8 mouse cellular contexts compared by ENCODE assay signal in genomic region chr10:44527651-44528050, GRCm38 (mm10). TPM values are rescaled to one million over a fixed set of nuclear protein-coding genes. Genes with fewer than 3 reads are reported as not detected.
DNase-seq lines count a peak whose midpoint lies in the region; ATAC-seq and TF ChIP-seq lines count a peak whose summit lies in the region.

No protein-coding gene starts in this region.

- H3K36me3 ChIP-seq in kidney, embryonic 16.5 days (ENCODE audit: insufficient read depth, low read length): no peaks in the 10 kb centered on the region
- H3K36me3 ChIP-seq in forebrain, embryonic 12.5 days (replicated peaks): no peaks in the 10 kb centered on the region
- H3K36me3 ChIP-seq in limb, embryonic 10.5 days: no peaks in the 10 kb centered on the region
- H3K36me3 ChIP-seq in midbrain, postnatal 0 days (ENCODE audit: insufficient read depth, low read length): no peaks in the 10 kb centered on the region

- TF ChIP-seq CTCF in midbrain, postnatal 0 days (IDR thresholded peaks at IDR 0.05): no peak
- TF ChIP-seq CTCF in layer of hippocampus, adult 2 months (conservative IDR thresholded peaks at IDR 0.05): no peak

- no peak for DNase-seq in kidney, adult 11 months
- DNase-seq in limb, embryonic 10.5 days (ENCODE audit: low spot score): peak; percentile 55
- DNase-seq in midbrain, postnatal 0 days (ENCODE audit: low spot score): no peak
- no peak for DNase-seq in layer of hippocampus, adult 2 months (ENCODE audit: low spot score in 2 of 2)
- no peak for DNase-seq in cerebellum, adult 9-10 months
- DNase-seq in frontal cortex, postnatal 14 days (ENCODE audit: low spot score in 2 of 2): no peak

- whole genome bisulfite sequencing in kidney, embryonic 16.5 days: 2% methylated on average over 16 of the region's 16 CpGs
- WGBS in forebrain, embryonic 12.5 days: 1% methylated on average over 16 of the region's 16 CpGs
- under 1% methylated on average over 16 of the region's 16 CpGs for WGBS in limb, embryonic 10.5 days
- WGBS in midbrain, postnatal 0 days: 1% methylated on average over 16 of the region's 16 CpGs

- peak overlapping the region; percentile 50 for H3K4me2 ChIP-seq in kidney, embryonic 16.5 days (replicated peaks; ENCODE audit: low read depth, low read length)
- peak overlapping the region; percentile 48 for H3K4me2 ChIP-seq in forebrain, embryonic 12.5 days
- H3K4me2 ChIP-seq in midbrain, postnatal 0 days (ENCODE audit: low read depth, low read length, poor library complexity, severe bottlenecking): peak overlapping the region; percentile 34

- H3K9ac ChIP-seq in kidney, embryonic 16.5 days (replicated peaks; ENCODE audit: low read length): no peak overlapping the region
- no peak overlapping the region for H3K9ac ChIP-seq in forebrain, embryonic 12.5 days
- no peak overlapping the region for H3K9ac ChIP-seq in midbrain, postnatal 0 days (replicated peaks; ENCODE audit: low read length, poor library complexity, severe bottlenecking)

- ATAC-seq in kidney, embryonic 16.5 days (ENCODE audit: low FRiP score, low TSS enrichment): 0 out of 2 replicates have a peak, but pooled peaks have one; percentile 1
- ATAC-seq in forebrain, embryonic 12.5 days (ENCODE audit: low FRiP score): no peak
- no peak for ATAC-seq in midbrain, postnatal 0 days (ENCODE audit: low FRiP score)

- no peak overlapping the region for H3K27ac ChIP-seq in kidney, embryonic 16.5 days (ENCODE audit: low read length)
- H3K27ac ChIP-seq in forebrain, embryonic 12.5 days: no peak overlapping the region
- peak overlapping the region; percentile 64 for H3K27ac ChIP-seq in limb, embryonic 10.5 days
- H3K27ac ChIP-seq in midbrain, postnatal 0 days (ENCODE audit: low read depth, low read length): no peak overlapping the region
- no peak overlapping the region for H3K27ac ChIP-seq in layer of hippocampus, adult 2 months

- H3K4me3 ChIP-seq in kidney, embryonic 16.5 days (ENCODE audit: low read length): peak overlapping the region; percentile 31
- H3K4me3 ChIP-seq in forebrain, embryonic 12.5 days (replicated peaks): peak overlapping the region; percentile 27
- H3K4me3 ChIP-seq in limb, embryonic 10.5 days: peak overlapping the region; percentile 48
- H3K4me3 ChIP-seq in midbrain, postnatal 0 days (ENCODE audit: low read depth, low read length): peak overlapping the region; percentile 20; the same call in 1 of the 2 replicates
- no peak overlapping the region; the same call in 1 of the 2 replicates for H3K4me3 ChIP-seq in layer of hippocampus, adult 2 months

- peaks cover 13% of the 10 kb centered on the region for H3K4me1 ChIP-seq in kidney, embryonic 16.5 days (ENCODE audit: insufficient read depth, low read length)
- peaks cover 12% of the 10 kb centered on the region for H3K4me1 ChIP-seq in forebrain, embryonic 12.5 days
- peaks cover 36% of the 10 kb centered on the region for H3K4me1 ChIP-seq in limb, embryonic 10.5 days
- no peaks in the 10 kb centered on the region for H3K4me1 ChIP-seq in midbrain, postnatal 0 days (ENCODE audit: insufficient read depth, low read length)

- no peaks in the 10 kb centered on the region for H3K9me3 ChIP-seq in kidney, embryonic 16.5 days (ENCODE audit: low read length)
- no peaks in the 10 kb centered on the region for H3K9me3 ChIP-seq in forebrain, embryonic 12.5 days
- no peaks in the 10 kb centered on the region for H3K9me3 ChIP-seq in limb, embryonic 10.5 days (replicated peaks)
- no peaks in the 10 kb centered on the region for H3K9me3 ChIP-seq in midbrain, postnatal 0 days (ENCODE audit: low read length)

- peaks cover 61% of the 10 kb centered on the region for H3K27me3 ChIP-seq in kidney, embryonic 16.5 days (ENCODE audit: insufficient read depth, low read length)
- peaks cover 58% of the 10 kb centered on the region for H3K27me3 ChIP-seq in forebrain, embryonic 12.5 days
- H3K27me3 ChIP-seq in limb, embryonic 10.5 days (ENCODE audit: low read depth, poor library complexity, severe bottlenecking): peaks cover 45% of the 10 kb centered on the region
- H3K27me3 ChIP-seq in midbrain, postnatal 0 days (ENCODE audit: insufficient read depth, low read length): peaks cover 38% of the 10 kb centered on the region

RNA-seq across cellular contexts. Expression of gene Prdm1, which starts 0.7 kb away (rescaled TPM):
- polyA plus RNA-seq in kidney, embryonic 16.5 days (2015; fragmentation: Nextera tagmentation; extraction: Ambion mirVana): 2.8 and 2.9 TPM in 2 replicates
- 0.86 and 1.1 TPM in 2 replicates for polyA plus RNA-seq in forebrain, embryonic 12.5 days (2016; fragmentation: Nextera tagmentation; extraction: Ambion mirVana)
- 3.6 and 5.5 TPM in 2 replicates for polyA plus RNA-seq in limb, embryonic 10.5 days (2016; fragmentation: Nextera tagmentation; extraction: Ambion mirVana)
- 0.42 and 2.0 TPM in 2 replicates for total RNA-seq in midbrain, postnatal 0 days (2014; rRNA removed)
- polyA plus RNA-seq in midbrain, postnatal 0 days (2015; fragmentation: Nextera tagmentation; extraction: Ambion mirVana): 0.09 and 0.12 TPM in 2 replicates
- under 1 TPM; 0.34 to 0.72 TPM for total RNA-seq in layer of hippocampus, adult 2 months (2021)
